Mouse (Mus musculus): ENCODE measurements at regions not wholly inside any gene's neighbourhood (a gene's known extent, or its start where the extent isn't known, plus 50 kb on each side); places are given as distances from the start of the nearest gene placed in this dataset.

DNA sequence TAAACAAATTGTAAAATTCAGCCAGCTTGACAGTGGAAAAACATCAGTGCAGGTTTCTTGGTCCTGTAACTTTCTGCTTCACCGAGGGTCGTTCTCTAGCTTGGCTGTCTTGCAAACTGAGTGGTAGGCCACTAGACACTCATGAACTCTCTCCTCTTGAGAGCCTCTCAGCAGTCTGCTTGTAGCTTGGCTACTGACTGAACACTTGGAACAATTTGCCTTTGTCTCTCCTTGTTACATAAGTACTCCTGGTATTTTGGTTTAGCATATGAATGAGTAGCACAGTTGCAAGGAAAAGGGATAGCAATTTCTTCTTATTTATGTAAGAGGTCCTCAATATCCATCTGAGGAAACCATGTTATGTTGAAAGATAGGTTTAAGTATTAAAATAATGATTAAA lies 769.6 kb upstream of the Sel1l start:
- no peak for DNase-seq

DNA sequence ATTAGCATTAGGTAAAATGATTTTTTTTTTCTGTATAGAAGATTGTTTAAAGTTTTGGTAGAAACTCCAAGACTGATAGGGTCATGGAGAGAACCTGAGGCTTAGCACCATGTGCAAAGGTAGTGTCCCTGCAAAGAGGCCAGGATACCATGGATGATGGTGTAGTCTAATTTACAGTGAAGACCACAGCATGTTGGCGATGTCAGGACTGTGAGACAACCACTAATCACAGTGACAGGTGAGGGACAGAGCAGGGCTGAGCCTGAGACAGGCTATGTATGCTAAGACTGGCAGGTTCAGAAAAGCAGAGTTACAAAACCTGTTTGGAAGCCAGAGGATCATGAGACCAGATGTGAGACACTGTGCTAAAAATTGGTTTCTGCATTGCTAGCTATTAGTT lies 752.7 kb upstream of the Sel1l start:
- no peak for DNase-seq

DNA sequence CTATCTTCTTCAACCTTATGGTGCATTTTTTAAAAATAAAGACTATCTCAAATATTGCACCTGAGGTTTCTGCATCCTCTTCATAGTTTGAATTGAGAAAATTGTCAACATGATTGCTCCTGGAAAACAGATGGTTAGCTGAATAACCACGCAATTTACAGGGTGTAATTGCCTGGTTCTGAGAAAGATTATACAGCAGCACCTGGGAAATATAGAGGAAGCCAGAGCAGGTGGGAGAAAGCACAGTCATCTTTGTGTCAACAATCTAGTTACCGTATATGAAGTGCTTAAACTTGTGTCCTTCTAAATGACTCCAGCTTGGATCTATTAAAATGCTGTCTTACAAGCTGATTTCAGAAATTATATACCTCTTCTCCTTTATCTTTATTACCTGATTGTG lies 740.8 kb upstream of the Sel1l start:
- no peak for DNase-seq

- no peak for DNase-seq
Measured at GRCm38 (mm10) chr12:92589305-92589704, 740.3 kb upstream of the Sel1l start.

DNA sequence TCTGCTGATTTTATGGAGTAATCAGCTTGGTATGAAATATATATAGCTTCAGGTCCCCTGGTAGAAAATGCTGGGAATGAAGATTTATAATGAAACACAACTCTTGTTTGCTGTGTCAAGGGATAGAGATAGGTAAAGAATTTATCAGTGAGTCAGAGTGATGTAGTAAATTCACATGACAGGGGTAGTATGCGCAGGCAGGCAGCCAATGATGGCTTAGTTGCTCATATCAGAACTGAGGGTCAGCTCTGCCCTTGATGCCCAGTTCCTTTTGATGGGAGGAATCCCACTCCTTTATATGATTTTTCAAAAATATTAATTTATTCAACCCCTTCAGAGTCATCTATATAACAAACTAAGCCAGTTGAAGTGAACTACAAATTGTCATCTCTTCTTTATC lies 729.6 kb upstream of the Sel1l start:
- no peak for DNase-seq
